Mouse (Mus musculus): Measurements from ENCODE around the gene E130218I03Rik.

E130218I03Rik gene

GRCm38 (mm10) chr4:134287168-134287564 is 43.7 kb downstream of the E130218I03Rik start:
- DNase-seq (ENCODE audit: low spot score) = peak; percentile 85

DNA sequence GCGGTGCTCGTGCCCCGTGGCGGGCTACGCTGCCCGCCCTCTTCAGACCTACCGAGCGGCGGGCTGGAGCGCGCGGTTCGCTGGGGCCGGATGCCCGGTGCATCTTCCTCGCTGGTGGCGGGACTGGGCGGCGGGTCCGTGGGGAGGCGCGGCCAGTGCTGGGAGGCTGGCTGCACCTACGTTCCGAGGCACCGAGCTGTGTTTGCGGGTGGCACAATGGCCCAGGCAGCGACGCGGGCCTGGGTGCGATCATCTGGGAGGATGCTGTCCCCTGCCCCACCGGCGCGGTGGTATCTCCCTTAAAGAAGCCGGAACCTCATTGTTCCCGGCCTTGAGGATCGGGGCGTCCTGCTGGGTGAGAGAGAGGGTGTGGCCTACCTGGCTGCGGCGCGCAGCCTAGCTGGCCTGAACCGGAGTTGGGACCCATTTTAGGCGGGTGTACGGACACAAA is 44.1 kb downstream of the E130218I03Rik start, which contains the start of gene Pdik1l:
Gene Pdik1l, minus strand, starts transcription at position 321 of the 451 bp plus-strand sequence.
- DNase-seq (ENCODE audit: low spot score) = peak; percentile 76

DNA sequence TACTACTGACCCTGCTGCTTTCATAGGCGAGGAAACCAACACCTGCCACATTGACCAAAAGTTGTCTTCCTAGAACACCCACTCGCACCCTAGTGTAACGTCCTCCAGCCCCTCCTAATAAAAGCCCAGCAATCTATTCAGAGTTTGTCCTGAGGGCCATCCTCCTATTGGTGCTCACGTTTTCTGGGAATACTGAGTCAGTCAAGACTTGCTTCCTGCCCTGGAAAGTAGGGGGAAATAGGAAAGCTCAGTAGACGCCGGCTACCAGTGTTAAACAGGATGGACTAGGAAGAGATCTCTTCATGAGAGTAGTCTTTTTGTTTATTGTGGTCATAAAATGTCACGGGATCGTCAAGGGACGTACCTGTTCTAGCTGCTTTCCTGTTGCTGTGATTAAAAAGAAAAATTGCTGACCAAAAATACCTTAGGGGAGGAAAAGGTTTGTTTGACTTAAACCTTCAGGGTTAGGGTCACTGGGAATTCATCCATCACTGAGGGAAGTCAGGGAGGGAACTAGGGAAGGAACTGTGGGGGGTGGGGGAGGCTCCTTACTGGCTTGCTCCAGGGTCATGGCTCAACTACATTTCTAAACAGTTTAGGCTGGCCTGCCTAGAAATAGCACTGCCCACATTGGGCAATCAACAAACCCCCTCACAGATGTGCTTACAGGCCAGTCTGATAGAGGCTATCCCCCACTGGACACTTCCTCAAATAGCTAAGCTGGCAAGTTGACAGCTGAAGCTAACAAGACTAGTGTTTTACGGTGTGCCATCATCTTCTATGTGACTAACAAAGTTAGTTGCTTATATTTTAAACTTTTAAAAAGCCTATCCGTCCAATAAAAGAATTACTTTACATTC is 45.2 kb downstream of the E130218I03Rik start:
- no peak for DNase-seq (ENCODE audit: low spot score)

DNA sequence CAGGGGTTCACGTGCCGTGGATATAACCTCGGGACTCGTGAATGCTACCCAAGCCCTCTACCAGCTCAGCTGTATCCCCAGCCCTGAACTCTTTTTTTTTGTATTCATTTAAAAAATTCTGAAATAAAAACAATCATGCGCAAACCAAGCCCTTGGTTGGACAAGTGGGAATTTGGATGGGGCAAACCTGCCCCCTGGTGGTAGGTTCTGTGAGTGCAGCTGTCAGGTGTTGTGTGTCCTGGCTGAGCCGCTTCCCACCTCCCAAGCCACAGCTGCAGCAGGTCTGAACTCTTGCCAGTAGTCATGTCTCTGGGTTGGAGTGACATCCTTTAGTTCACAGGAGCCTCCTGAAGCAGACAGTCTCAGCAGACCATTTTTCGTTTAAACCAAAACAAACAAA is 48.6 kb downstream of the E130218I03Rik start:
- DNase-seq (ENCODE audit: low spot score) = peak; percentile 79

DNA sequence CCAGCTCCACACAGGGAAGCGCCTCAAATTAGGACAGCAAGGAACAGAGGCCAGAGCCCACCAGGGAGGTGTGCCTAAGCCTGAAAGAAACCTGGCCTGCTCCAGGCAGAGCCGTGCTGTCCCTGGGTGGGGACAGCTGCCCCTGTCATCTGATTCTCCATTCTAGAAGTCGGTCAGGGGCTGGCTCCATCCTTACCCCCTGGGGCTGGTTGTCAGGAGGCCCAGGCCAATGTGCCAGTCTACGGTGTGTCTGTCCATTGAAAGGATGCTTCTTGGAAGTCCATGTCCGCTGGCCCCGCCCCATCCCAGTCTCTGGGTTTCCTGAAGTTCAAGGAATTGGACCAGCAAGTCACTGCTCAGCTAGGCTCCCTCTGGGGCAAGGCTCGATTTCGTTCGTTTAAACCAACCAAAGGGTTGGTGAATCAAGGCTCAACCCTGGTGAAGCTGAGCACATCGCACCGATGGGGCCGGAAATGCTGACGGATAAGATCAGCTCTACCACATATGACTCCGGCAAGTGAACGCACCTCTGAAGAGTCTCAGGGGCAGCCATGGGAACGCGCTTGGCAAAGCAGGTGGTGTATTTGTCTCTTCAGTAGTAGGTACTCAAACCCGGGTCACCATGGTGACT is 49.7 kb downstream of the E130218I03Rik start:
- no peak for DNase-seq (ENCODE audit: low spot score)

GRCm38 (mm10) chr4:134293692-134294163 is 50.3 kb downstream of the E130218I03Rik start:
- DNase-seq (ENCODE audit: low spot score) = no peak
